8 mouse cellular contexts compared by ENCODE assay signal in genomic region chr7:48131820-48132219, GRCm38 (mm10). TPM values are rescaled to one million over a fixed set of nuclear protein-coding genes. Genes with fewer than 3 reads are reported as not detected.
DNase-seq lines count a peak whose midpoint lies in the region; ATAC-seq and TF ChIP-seq lines count a peak whose summit lies in the region.
"Not testable (repeated sequence)": the region's sequence is repeated elsewhere in the genome, so short reads cannot be mapped to it uniquely, and the experiment has no call there.

No protein-coding gene starts in this region.

- peak overlapping the region; percentile 54 for H3K4me2 ChIP-seq in forebrain, embryonic 12.5 days
- peak overlapping the region; percentile 63 for H3K4me2 ChIP-seq in heart, embryonic 15.5 days
- peak overlapping the region; percentile 70 for H3K4me2 ChIP-seq in intestine, postnatal 0 days (replicated peaks; ENCODE audit: low read depth)
- peak overlapping the region; percentile 55 for H3K4me2 ChIP-seq in liver, embryonic 13.5 days
- H3K4me2 ChIP-seq in midbrain, embryonic 15.5 days: peak overlapping the region; percentile 58

- H3K4me3 ChIP-seq in ES-Bruce4 (ENCODE audit: low read depth, low read length): peak overlapping the region; percentile 84
- peak overlapping the region; percentile 38 for H3K4me3 ChIP-seq in forebrain, embryonic 12.5 days (replicated peaks)
- peak overlapping the region; percentile 58 for H3K4me3 ChIP-seq in heart, embryonic 15.5 days
- peak overlapping the region; percentile 38 for H3K4me3 ChIP-seq in intestine, postnatal 0 days (ENCODE audit: low read depth, low read length)
- H3K4me3 ChIP-seq in liver, embryonic 13.5 days (replicated peaks): peak overlapping the region; percentile 48
- peak overlapping the region; percentile 39 for H3K4me3 ChIP-seq in midbrain, embryonic 15.5 days
- H3K4me3 ChIP-seq in small intestine, adult 2 months (ENCODE audit: low read depth, low read length): peak overlapping the region; percentile 55

- TF ChIP-seq EP300 in ES-Bruce4 (IDR thresholded peaks at IDR 0.05; ENCODE audit: insufficient read depth, low read depth, low read length): not testable (repeated sequence)

- peak; percentile 49 for DNase-seq in embryo, embryonic 10 days (ENCODE audit: low spot score)
- DNase-seq in liver, embryonic 13.5 days: not testable (repeated sequence)

- WGBS in forebrain, embryonic 12.5 days: 1% methylated on average over 11 of the region's 14 CpGs
- 1% methylated on average over 11 of the region's 14 CpGs for WGBS in heart, embryonic 15.5 days
- WGBS in intestine, postnatal 0 days: 2% methylated on average over 11 of the region's 14 CpGs
- WGBS in liver, embryonic 13.5 days (ENCODE audit: insufficient replicate concordance): 0% methylated on average over 11 of the region's 14 CpGs
- 1% methylated on average over 12 of the region's 14 CpGs for WGBS in midbrain, embryonic 15.5 days
- WGBS in small intestine, adult 2 months: under 1% methylated on average over 11 of the region's 14 CpGs

- not testable (repeated sequence) for H3K36me3 ChIP-seq in ES-Bruce4 (ENCODE audit: control insufficient read depth, insufficient read depth, low read length, poor library complexity, severe bottlenecking); forebrain, embryonic 12.5 days (replicated peaks); heart, embryonic 15.5 days; intestine, postnatal 0 days (ENCODE audit: control insufficient read depth, insufficient read depth); liver, embryonic 13.5 days; midbrain, embryonic 15.5 days (replicated peaks); small intestine, adult 2 months (ENCODE audit: control insufficient read depth, insufficient read depth, low read length)

- H3K9ac ChIP-seq in ES-Bruce4 (ENCODE audit: low read depth, poor library complexity, severe bottlenecking): peak overlapping the region; percentile 64
- peak overlapping the region; percentile 44; the same call in 1 of the 2 replicates for H3K9ac ChIP-seq in forebrain, embryonic 12.5 days
- H3K9ac ChIP-seq in heart, embryonic 15.5 days: peak overlapping the region; percentile 53
- H3K9ac ChIP-seq in intestine, postnatal 0 days (ENCODE audit: low read depth, low read length): peak overlapping the region; percentile 31; the same call in 1 of the 2 replicates
- not testable (repeated sequence) for H3K9ac ChIP-seq in liver, embryonic 13.5 days
- H3K9ac ChIP-seq in midbrain, embryonic 15.5 days: peak overlapping the region; percentile 42; the same call in 1 of the 2 replicates

- not testable (repeated sequence) for H3K27ac ChIP-seq in ES-Bruce4 (ENCODE audit: insufficient read depth, low read length); intestine, postnatal 0 days (ENCODE audit: low read depth, low read length); liver, embryonic 13.5 days
- peak overlapping the region; percentile 75 for H3K27ac ChIP-seq in forebrain, embryonic 12.5 days
- peak overlapping the region; percentile 89 for H3K27ac ChIP-seq in heart, embryonic 15.5 days
- H3K27ac ChIP-seq in midbrain, embryonic 15.5 days: peak overlapping the region; percentile 77
- peak overlapping the region; percentile 27; the same call in 1 of the 2 replicates for H3K27ac ChIP-seq in small intestine, adult 2 months (ENCODE audit: insufficient read depth, low read depth, low read length)

- TF ChIP-seq CTCF in ES-Bruce4 (IDR thresholded peaks at IDR 0.05; ENCODE audit: low read depth, low read length); intestine, postnatal 0 days (IDR thresholded peaks at IDR 0.05; ENCODE audit: low read depth); small intestine, adult 2 months (IDR thresholded peaks at IDR 0.05; ENCODE audit: extremely low read depth, insufficient read length, insufficient replicate concordance, low read depth, low read length): not testable (repeated sequence)

- not testable (repeated sequence) for ATAC-seq in forebrain, embryonic 12.5 days (ENCODE audit: low FRiP score); heart, embryonic 15.5 days (replicated peaks; ENCODE audit: insufficient number of reproducible peaks, insufficient read depth, low FRiP score, low read depth); intestine, postnatal 0 days; liver, embryonic 13.5 days (ENCODE audit: low read depth); midbrain, embryonic 15.5 days (replicated peaks)

- H3K4me1 ChIP-seq in ES-Bruce4 (ENCODE audit: control insufficient read depth, insufficient read depth, low read length); forebrain, embryonic 12.5 days; heart, embryonic 15.5 days (replicated peaks); intestine, postnatal 0 days (replicated peaks; ENCODE audit: control insufficient read depth, insufficient read depth, low read length); liver, embryonic 13.5 days (replicated peaks); midbrain, embryonic 15.5 days; small intestine, adult 2 months (ENCODE audit: control insufficient read depth, insufficient read depth, insufficient read length, low read length): not testable (repeated sequence)

- not testable (repeated sequence) for H3K9me3 ChIP-seq in ES-Bruce4 (replicated peaks; ENCODE audit: control insufficient read depth, insufficient read depth, low read length, poor library complexity, severe bottlenecking); forebrain, embryonic 12.5 days; heart, embryonic 15.5 days (replicated peaks); intestine, postnatal 0 days (ENCODE audit: control insufficient read depth); liver, embryonic 13.5 days (replicated peaks); midbrain, embryonic 15.5 days

- not testable (repeated sequence) for TF ChIP-seq POLR2A in ES-Bruce4 (IDR thresholded peaks at IDR 0.05; ENCODE audit: insufficient read depth, low read length); small intestine, adult 2 months (IDR thresholded peaks at IDR 0.05; ENCODE audit: low read depth, low read length)

- not testable (repeated sequence) for H3K27me3 ChIP-seq in ES-Bruce4 (ENCODE audit: control insufficient read depth, insufficient read depth, low read length, poor library complexity, severe bottlenecking); forebrain, embryonic 12.5 days; heart, embryonic 15.5 days; intestine, postnatal 0 days (replicated peaks; ENCODE audit: control insufficient read depth, insufficient read depth, low read length); liver, embryonic 13.5 days; midbrain, embryonic 15.5 days (replicated peaks); small intestine, adult 2 months (ENCODE audit: control insufficient read depth, insufficient read depth, low read length)

RNA-seq across cellular contexts. Expression of gene Mrgprb5, which starts 37.0 kb away (rescaled TPM):
- not detected in 2 replicates for polyA plus RNA-seq in ES-Bruce4 (2011; ENCODE audit: insufficient read depth, insufficient read length, low read depth, missing spikeins)
- polyA plus RNA-seq in forebrain, embryonic 12.5 days (2016; fragmentation: Nextera tagmentation; extraction: Ambion mirVana): not detected in 2 replicates
- not detected in 2 replicates for polyA plus RNA-seq in heart, embryonic 15.5 days (2015; fragmentation: Nextera tagmentation; extraction: Ambion mirVana)
- not detected in 2 replicates for polyA plus RNA-seq in intestine, postnatal 0 days (2015; fragmentation: Nextera tagmentation; extraction: Ambion mirVana)
- not detected in 2 replicates for polyA plus RNA-seq in liver, embryonic 13.5 days (2015; fragmentation: Nextera tagmentation; extraction: Ambion mirVana)
- not detected in 2 replicates for polyA plus RNA-seq in midbrain, embryonic 15.5 days (2015; fragmentation: Nextera tagmentation; extraction: Ambion mirVana)
- not detected in 2 replicates for polyA plus RNA-seq in small intestine, adult 2 months (2012; rRNA removed)
